Mouse (Mus musculus) testis, adult 2 months (tissue): ENCODE results near the gene Zap70. TPM values are rescaled to one million over a fixed set of nuclear protein-coding genes. Genes with fewer than 3 reads are reported as not detected.

ENCODE experiments used
- H3K27ac ChIP-seq: fragments of 200-500 bp; 2 replicates; pipeline ENCODE4 v1.5.1; 2012; ENCODE audit warnings: low read depth, low read length; ENCODE audit not compliant: control insufficient read depth, insufficient read depth
- H3K27me3 ChIP-seq: fragments of 200-500 bp; 2 replicates; pipeline ENCODE4 v1.6.1; 2012; ENCODE audit warnings: mild to moderate bottlenecking, low read length, moderate library complexity; ENCODE audit not compliant: control insufficient read depth, insufficient read depth
- H3K36me3 ChIP-seq: fragments of 200-500 bp; 2 replicates; pipeline ENCODE4 v1.6.1; 2012; ENCODE audit warnings: mild to moderate bottlenecking, low read length; ENCODE audit not compliant: control insufficient read depth, insufficient read depth
- H3K4me1 ChIP-seq: fragments of 200-500 bp; 2 replicates; pipeline ENCODE4 v1.6.1; 2012; ENCODE audit warnings: low read length; ENCODE audit not compliant: control insufficient read depth, insufficient read depth
- H3K4me3 ChIP-seq: fragments of 200-500 bp; 2 replicates; pipeline ENCODE4 v1.5.1; 2012; ENCODE audit warnings: low read depth, mild to moderate bottlenecking, low read length, moderate library complexity, mixed read lengths; ENCODE audit not compliant: control insufficient read depth
- CTCF ChIP-seq: fragments of 200-500 bp; IDR thresholded peaks from 2 replicates; pipeline ENCODE4 v1.5.1; 2012; ENCODE audit warnings: low read depth, mild to moderate bottlenecking, inconsistent platforms, low read length, moderate library complexity; ENCODE audit not compliant: control insufficient read depth, insufficient read depth, insufficient replicate concordance
- POLR2A ChIP-seq: fragments of 200-500 bp; IDR thresholded peaks from 2 replicates; pipeline ENCODE4 v1.6.1; 2012; ENCODE audit warnings: low read depth, mild to moderate bottlenecking, inconsistent platforms, low read length, moderate library complexity; ENCODE audit not compliant: control insufficient read depth
- polyA plus RNA-seq: library from polyadenylated mRNA; depleted of rRNA; stranded (reverse); fragments of >200 nt; gene quantifications from 2 replicates; pipeline ENCODE4 v1.2.3, GENCODE M21; 2012

Gene Zap70
- polyA plus RNA-seq, 1 experiment = 2.6 TPM

DNA sequence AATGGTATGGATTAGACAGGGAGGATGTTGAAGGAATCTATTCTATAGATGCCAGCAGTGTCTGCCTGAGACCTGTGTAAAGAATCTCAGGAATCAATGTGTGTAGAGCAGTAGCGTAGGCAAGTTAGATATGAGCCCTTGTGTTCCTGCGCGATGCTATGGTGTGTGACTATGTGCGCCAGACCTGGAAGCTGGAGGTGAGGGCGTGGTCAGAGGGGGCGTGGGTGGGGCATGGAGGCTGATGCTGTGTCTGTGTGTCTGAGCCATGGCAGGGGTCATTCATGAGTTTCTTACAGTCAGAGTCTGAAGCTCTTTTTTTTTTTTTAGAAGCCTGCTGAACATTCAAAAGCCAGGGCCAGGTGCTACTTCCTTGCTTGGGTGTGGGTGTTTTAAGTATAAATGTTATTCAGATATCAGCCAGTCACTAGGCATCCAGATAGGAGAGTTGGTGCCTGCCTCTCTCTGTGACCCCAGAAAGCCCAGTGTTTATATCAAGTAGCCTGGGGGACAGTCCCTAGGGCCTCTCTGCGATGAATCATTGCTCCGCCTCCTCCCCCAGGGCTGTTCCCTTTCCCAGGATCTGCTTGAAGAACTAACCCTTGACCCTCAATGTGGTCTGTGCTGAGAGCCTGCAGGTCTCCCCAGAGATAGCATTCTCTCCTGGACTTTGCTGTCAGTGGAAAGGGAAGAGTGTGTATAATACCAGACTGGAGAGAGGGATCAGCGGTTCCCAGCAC lies 10.8 kb downstream of the Zap70 start:
- no peak overlapping the region for H3K27ac ChIP-seq
- no peaks in the 10 kb centered on the region for H3K36me3 ChIP-seq
- peaks cover 3% of the 10 kb centered on the region; the same call in 1 of the 2 replicates for H3K4me1 ChIP-seq
- no peak overlapping the region for H3K4me3 ChIP-seq
- no peak for TF ChIP-seq CTCF
- TF ChIP-seq POLR2A = no peak
- no peaks in the 10 kb centered on the region for H3K27me3 ChIP-seq

DNA sequence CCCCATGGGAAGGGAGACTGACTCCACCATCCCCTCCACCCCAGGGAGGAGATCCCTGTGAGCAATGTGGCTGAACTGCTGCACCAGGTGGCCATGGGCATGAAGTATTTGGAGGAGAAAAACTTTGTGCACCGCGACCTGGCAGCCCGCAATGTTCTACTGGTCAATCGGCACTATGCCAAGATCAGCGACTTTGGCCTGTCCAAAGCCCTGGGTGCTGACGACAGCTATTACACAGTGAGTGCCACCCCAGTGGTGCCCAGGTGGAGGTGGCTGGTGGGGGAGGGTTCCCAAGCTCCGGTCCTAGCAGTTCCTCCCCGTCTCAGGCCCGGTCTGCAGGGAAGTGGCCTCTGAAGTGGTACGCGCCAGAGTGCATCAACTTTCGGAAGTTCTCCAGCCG lies 19.2 kb downstream of the Zap70 start:
- Histone ChIP-seq H3K27ac (no peak overlapping the region), H3K27me3 (no peaks in the 10 kb centered on the region), H3K4me1 (no peaks in the 10 kb centered on the region; the same call in 1 of the 2 replicates), H3K36me3 (no peaks in the 10 kb centered on the region), H3K4me3 (no peak overlapping the region)
- TF ChIP-seq POLR2A (no peak), CTCF (no peak)

DNA sequence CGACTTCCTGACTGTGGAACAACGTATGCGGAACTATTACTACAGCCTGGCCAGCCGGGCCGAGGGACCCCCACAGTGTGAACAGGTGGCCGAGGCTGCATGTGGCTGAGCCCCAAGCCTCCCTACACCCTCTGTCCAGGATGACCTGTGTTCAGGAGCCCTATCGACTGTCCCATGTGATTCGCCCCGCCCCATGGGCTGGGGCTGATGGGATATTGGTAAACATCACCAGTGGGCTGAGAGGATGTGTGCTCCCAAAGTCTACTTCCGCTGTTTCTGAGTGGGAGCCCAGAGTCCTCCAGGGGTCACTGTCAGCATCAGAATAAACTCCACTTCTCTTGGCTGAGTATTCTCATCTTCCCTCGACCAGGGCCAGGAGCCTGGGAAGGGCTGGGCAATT lies 20.9 kb downstream of the Zap70 start:
- H3K4me1 ChIP-seq = peaks cover 5% of the 10 kb centered on the region
- no peak overlapping the region for H3K4me3 ChIP-seq
- TF ChIP-seq CTCF = no peak
- TF ChIP-seq POLR2A = no peak
- no peaks in the 10 kb centered on the region for H3K27me3 ChIP-seq
- H3K36me3 ChIP-seq = no peaks in the 10 kb centered on the region
- H3K27ac ChIP-seq = no peak overlapping the region

GRCm38 (mm10) chr1:36784365-36785134 lies 23.0 kb downstream of the Zap70 start:
- Histone ChIP-seq H3K4me1 (peaks cover 5% of the 10 kb centered on the region), H3K27me3 (no peaks in the 10 kb centered on the region), H3K4me3 (peak overlapping the region; percentile 15), H3K36me3 (no peaks in the 10 kb centered on the region), H3K27ac (no peak overlapping the region)
- no peak for TF ChIP-seq POLR2A
- TF ChIP-seq CTCF = peak; percentile 89

DNA sequence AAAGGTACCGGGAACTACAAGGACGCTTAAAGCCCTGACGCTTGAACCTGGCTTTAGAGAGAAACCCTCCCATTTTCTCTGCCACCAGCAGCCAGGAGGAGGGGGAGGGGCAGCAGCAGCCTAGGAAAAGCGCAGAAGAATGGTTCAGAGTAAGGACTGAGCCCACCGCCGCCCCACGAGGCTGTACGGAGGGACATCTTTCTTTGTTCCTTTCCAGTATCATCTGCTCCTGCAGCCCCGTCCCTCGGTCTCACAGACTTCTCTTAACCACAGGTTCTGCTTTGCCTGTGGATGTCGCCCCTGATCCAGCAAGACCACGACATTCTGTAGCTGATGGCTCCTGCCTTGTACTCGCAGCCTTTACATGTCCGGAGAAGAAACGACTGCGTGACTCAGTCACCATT lies 23.6 kb downstream of the Zap70 start:
- H3K27me3 ChIP-seq = no peaks in the 10 kb centered on the region
- TF ChIP-seq CTCF (no peak; the same call in 1 of the 2 replicates), POLR2A (no peak)
- H3K27ac ChIP-seq = no peak overlapping the region
- H3K36me3 ChIP-seq = no peaks in the 10 kb centered on the region
- H3K4me3 ChIP-seq = peak overlapping the region; percentile 15
- H3K4me1 ChIP-seq = peaks cover 5% of the 10 kb centered on the region

GRCm38 (mm10) chr1:36786377-36786776 lies 24.8 kb downstream of the Zap70 start:
- no peak overlapping the region for H3K27ac ChIP-seq
- no peaks in the 10 kb centered on the region for H3K27me3 ChIP-seq
- H3K4me3 ChIP-seq = no peak overlapping the region
- no peaks in the 10 kb centered on the region for H3K36me3 ChIP-seq
- TF ChIP-seq CTCF = peak; percentile 87
- TF ChIP-seq POLR2A = no peak
- H3K4me1 ChIP-seq = peaks cover 5% of the 10 kb centered on the region

GRCm38 (mm10) chr1:36789416-36789815 lies 27.8 kb downstream of the Zap70 start:
- H3K4me1 ChIP-seq = peaks cover 5% of the 10 kb centered on the region
- no peaks in the 10 kb centered on the region for H3K27me3 ChIP-seq
- H3K4me3 ChIP-seq = no peak overlapping the region
- TF ChIP-seq CTCF (no peak), POLR2A (no peak)
- no peak overlapping the region for H3K27ac ChIP-seq
- no peaks in the 10 kb centered on the region; the same call in 1 of the 2 replicates for H3K36me3 ChIP-seq
